In the genomic region with DNA sequence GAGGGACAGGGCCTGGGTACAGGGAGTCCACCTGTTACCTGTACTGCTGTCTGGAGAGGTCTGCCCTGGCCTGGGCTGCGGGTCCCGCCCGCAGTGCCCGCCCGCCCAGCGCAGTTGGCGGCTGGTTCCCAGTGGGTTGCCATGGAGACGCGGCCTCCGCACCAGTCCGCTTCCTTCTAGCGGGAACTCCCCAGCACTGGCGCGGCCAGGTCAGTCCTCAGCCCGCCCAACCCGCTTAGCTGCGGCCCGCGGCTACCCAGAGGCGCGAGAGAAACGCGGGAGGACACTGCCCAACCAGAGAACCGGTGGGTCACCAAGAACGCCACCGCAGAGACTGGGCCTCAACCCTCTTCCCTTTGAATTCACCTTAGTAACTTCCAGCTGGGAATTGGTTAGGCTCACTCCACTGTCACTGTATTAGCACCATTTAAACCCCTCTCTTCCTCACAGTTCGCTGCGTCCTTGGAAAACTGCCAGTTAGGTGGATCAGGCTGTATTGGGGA, we compare ENCODE assay signal across 8 mouse cellular contexts. TPM values are rescaled to one million over a fixed set of nuclear protein-coding genes. Genes with fewer than 3 reads are reported as not detected.
A peak's percentile ranks its signal among the peaks of the same experiment; 100 is the strongest.
DNase-seq lines count a peak whose midpoint lies in the region; ATAC-seq and TF ChIP-seq lines count a peak whose summit lies in the region.

A gene (minus strand): TSS at position 149 of the 503 bp plus-strand sequence.

- peaks cover 7% of the 10 kb centered on the region for H3K4me1 ChIP-seq in embryonic facial prominence, embryonic 13.5 days
- H3K4me1 ChIP-seq in lung, embryonic 15.5 days = peaks cover 6% of the 10 kb centered on the region; the same call in 1 of the 2 replicates

- peak; percentile 45 for DNase-seq in layer of hippocampus, adult 11-12 months (ENCODE audit: low spot score)
- no peak for DNase-seq in layer of hippocampus, adult 9-10 months (ENCODE audit: low spot score)
- peak; percentile 56 for DNase-seq in heart, postnatal 4 days
- DNase-seq in layer of hippocampus, adult 2 months (ENCODE audit: low spot score in 2 of 2) = peak; percentile 47 to 50
- DNase-seq in ovary, postnatal 36 days (ENCODE audit: low spot score) = peak; percentile 73
- no peak for DNase-seq in spleen, postnatal 4 days (ENCODE audit: low spot score in 2 of 2)

- no peak; the same call in 1 of the 2 replicates for ATAC-seq in embryonic facial prominence, embryonic 13.5 days (ENCODE audit: insufficient number of reproducible peaks, insufficient read depth, low FRiP score, low TSS enrichment, low read depth)
- peak; percentile 86; the same call in 1 of the 2 replicates for ATAC-seq in lung, embryonic 15.5 days (ENCODE audit: borderline replicate concordance, extremely low read depth, low FRiP score, low TSS enrichment)

- peaks cover 10% of the 10 kb centered on the region for H3K27me3 ChIP-seq in embryonic facial prominence, embryonic 13.5 days
- H3K27me3 ChIP-seq in lung, embryonic 15.5 days = no peaks in the 10 kb centered on the region

- peak within 1 kb of the TSS; percentile 39 for H3K4me3 ChIP-seq in embryonic facial prominence, embryonic 13.5 days
- H3K4me3 ChIP-seq in layer of hippocampus, adult 2 months = peak within 1 kb of the TSS; percentile 51
- H3K4me3 ChIP-seq in lung, embryonic 15.5 days = peak within 1 kb of the TSS; percentile 11

- peak within 1 kb of the TSS; percentile 79 for H3K4me2 ChIP-seq in embryonic facial prominence, embryonic 13.5 days
- peak within 1 kb of the TSS; percentile 53 for H3K4me2 ChIP-seq in lung, embryonic 15.5 days

- WGBS in embryonic facial prominence, embryonic 13.5 days = under 1% methylated on average over 27 of the region's 28 CpGs
- 1% methylated on average over 26 of the region's 28 CpGs for WGBS in lung, embryonic 15.5 days

- peak within 1 kb of the TSS; percentile 57; the same call in 1 of the 2 replicates for H3K9ac ChIP-seq in embryonic facial prominence, embryonic 13.5 days
- no peak within 1 kb of the TSS for H3K9ac ChIP-seq in lung, embryonic 15.5 days

- TF ChIP-seq CTCF in layer of hippocampus, adult 2 months (conservative IDR thresholded peaks at IDR 0.05) = no peak

- no peaks in the 10 kb centered on the region for H3K9me3 ChIP-seq in embryonic facial prominence, embryonic 13.5 days
- no peaks in the 10 kb centered on the region for H3K9me3 ChIP-seq in lung, embryonic 15.5 days

- H3K36me3 ChIP-seq in embryonic facial prominence, embryonic 13.5 days = no peaks in the 10 kb centered on the region
- no peaks in the 10 kb centered on the region for H3K36me3 ChIP-seq in lung, embryonic 15.5 days

- no peak within 1 kb of the TSS for H3K27ac ChIP-seq in embryonic facial prominence, embryonic 13.5 days
- H3K27ac ChIP-seq in layer of hippocampus, adult 2 months = peak within 1 kb of the TSS; percentile 59; the same call in 1 of the 2 replicates
- H3K27ac ChIP-seq in lung, embryonic 15.5 days = no peak within 1 kb of the TSS

RNA-seq across cellular contexts. Expression of the gene that starts here (rescaled TPM):
- 0.33 and 0.51 TPM in 2 replicates for polyA plus RNA-seq in embryonic facial prominence, embryonic 13.5 days (2015; fragmentation: Nextera tagmentation; extraction: Ambion mirVana)
- under 1 TPM in 1 of 2 experiments, not detected in 1; 0.17 TPM for total RNA-seq in heart, postnatal 4 days (2021)
- total RNA-seq in layer of hippocampus, adult 2 months (2021) = under 1 TPM; 0.61 to 1.00 TPM
- polyA plus RNA-seq in lung, embryonic 15.5 days (2015; fragmentation: Nextera tagmentation; extraction: Ambion mirVana) = 9.0 and 9.9 TPM in 2 replicates

Comparison
In these comparisons a context has a peak if more than half of its experiments do, and no peak if none do; other contexts are left out.
1. DNase-seq: peak in layer of hippocampus, adult 11-12 months (single experiment) and ovary, postnatal 36 days (single experiment); none in layer of hippocampus, adult 9-10 months (single experiment) and spleen, postnatal 4 days (0 of 2).
2. Peak in DNase-seq in heart, postnatal 4 days; RNA of the gene not detected or under 1 TPM.
3. Peak in DNase-seq, H3K4me3 ChIP-seq and H3K27ac ChIP-seq in layer of hippocampus, adult 2 months; RNA of the gene not detected or under 1 TPM.
4. Peak in every context shown above with its lines, with median percentiles within 50 percentile points of each other: H3K4me3 ChIP-seq.